Mouse (Mus musculus): ENCODE data around the gene Atxn2.

GRCm38 (mm10) chr5:121812526-121813243, 101.5 kb downstream of the Atxn2 start:
- TF ChIP-seq CTCF (IDR thresholded peaks at IDR 0.05; ENCODE audit: low read depth) (no peak), EP300 (IDR thresholded peaks at IDR 0.05; ENCODE audit: low read depth) (no peak)

All from liver, postnatal 0 days (tissue).